Mouse (Mus musculus) hindbrain, postnatal 0 days (tissue): ENCODE measurements around the gene Spg21. TPM values are rescaled to one million over a fixed set of nuclear protein-coding genes. Genes with fewer than 3 reads are reported as not detected.

Experiments
- ATAC-seq: fragments of 200-750 bp; cut with Nextera tagmentation; 2 replicates; pipeline ENCODE4 v1.8.0; 2017; ENCODE audit warnings: mild to moderate bottlenecking, moderate TSS enrichment, moderate library complexity
- DNase-seq: peaks from one replicate; pipeline ENCODE4 v3.0.0-alpha.2; 2015; ENCODE audit warnings: low spot score
- H3K27ac ChIP-seq: fragments of 300-500 bp; sonication (generic); 2 replicates; pipeline ENCODE4 v1.5.1; 2014; ENCODE audit warnings: mild to moderate bottlenecking
- H3K27me3 ChIP-seq: fragments of 300-500 bp; sonication (generic); 2 replicates; pipeline ENCODE4 v1.6.1; 2014; ENCODE audit warnings: low read length, mixed read lengths; ENCODE audit not compliant: insufficient read depth
- H3K36me3 ChIP-seq: fragments of 300-500 bp; sonication (generic); 2 replicates; pipeline ENCODE4 v1.6.1; 2014; ENCODE audit warnings: low read length, mixed read lengths; ENCODE audit not compliant: insufficient read depth
- H3K4me1 ChIP-seq: fragments of 300-500 bp; sonication (generic); 2 replicates; pipeline ENCODE4 v1.6.1; 2014; ENCODE audit warnings: antibody characterized with exemption, low read length, mixed read lengths; ENCODE audit not compliant: insufficient read depth
- H3K4me2 ChIP-seq: fragments of 300-500 bp; sonication (generic); 2 replicates; pipeline ENCODE4 v1.6.1; 2014; ENCODE audit warnings: low read depth, mild to moderate bottlenecking, low read length, moderate library complexity, mixed read lengths
- H3K4me3 ChIP-seq: fragments of 300-500 bp; sonication (generic); 2 replicates; pipeline ENCODE4 v1.5.1; 2014; ENCODE audit warnings: low read length
- H3K9ac ChIP-seq: fragments of 300-500 bp; sonication (generic); replicated peaks from 2 replicates; pipeline ENCODE4 v1.6.1; 2014; ENCODE audit warnings: mild to moderate bottlenecking, low read length, moderate library complexity, mixed read lengths
- H3K9me3 ChIP-seq: fragments of 300-500 bp; sonication (generic); 2 replicates; pipeline ENCODE4 v1.6.1; 2016; ENCODE audit warnings: low read length, mixed read lengths
- CTCF ChIP-seq: IDR thresholded peaks from 2 replicates; pipeline ENCODE4 v1.5.1; 2016; ENCODE audit warnings: antibody characterized with exemption, control low read depth, low read depth
- WGBS: fragments of 180-500 bp; shearing (Covaris S2); extraction: QIAGEN DNeasy Blood & Tissue Kit; methylation state at CpG from one replicate; pipeline ENCODE4 v1.1.7; 2014; 5-methylcytosine and 5-hydroxymethylcytosine counted together
- polyA plus RNA-seq: library from polyadenylated mRNA; unstranded; fragments of >200 nt; fragmentation: Nextera tagmentation; extraction: Ambion mirVana; gene quantifications from 2 replicates; pipeline ENCODE4 v1.2.1, GENCODE M21; 2015
- total RNA-seq: library from RNA; depleted of rRNA; stranded (reverse); fragments of >200 nt; gene quantifications from 2 replicates; pipeline ENCODE4 v1.2.3, GENCODE M21; 2014

Spg21 gene
- total and polyA plus RNA-seq, 2 experiments from 2014 or later: 71.6 to 99.3 TPM

- H3K4me3 ChIP-seq: no peak overlapping the region
- WGBS: 92% methylated on average over 4 of the region's 4 CpGs
- no peak overlapping the region for H3K4me2 ChIP-seq
- no peak overlapping the region for H3K27ac ChIP-seq
- no peaks in the 10 kb centered on the region for H3K4me1 ChIP-seq
- H3K9ac ChIP-seq: no peak overlapping the region
- no peaks in the 10 kb centered on the region for H3K9me3 ChIP-seq
- TF ChIP-seq CTCF: no peak
- ATAC-seq (no peak), DNase-seq (no peak)
- H3K36me3 ChIP-seq: no peaks in the 10 kb centered on the region; the same call in 1 of the 2 replicates
- H3K27me3 ChIP-seq: no peaks in the 10 kb centered on the region
Measured at GRCm38 (mm10) chr9:65492851-65493250, 32.1 kb downstream of the Spg21 start.

DNA sequence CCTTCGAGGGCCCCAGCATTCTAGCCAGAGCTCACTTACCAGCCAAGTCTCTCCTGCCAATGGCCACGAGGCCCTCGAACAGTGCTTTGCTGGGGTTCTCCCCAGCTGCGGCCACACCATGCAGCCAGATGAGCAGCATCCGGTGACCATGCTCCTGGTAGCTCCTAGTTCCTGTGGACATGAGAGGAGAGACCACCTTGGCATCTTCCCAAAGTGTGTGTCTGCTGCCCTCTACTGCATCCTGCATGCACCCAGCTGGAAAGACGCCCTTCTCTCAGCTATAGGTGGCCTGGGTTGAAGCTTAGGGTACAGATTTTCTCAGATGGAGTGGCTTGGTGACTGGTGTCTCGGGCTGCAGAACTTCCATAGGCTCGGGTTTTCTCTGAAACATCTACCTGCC, 41.4 kb downstream of the Spg21 start:
- H3K4me3 ChIP-seq: no peak overlapping the region
- no peak overlapping the region for H3K27ac ChIP-seq
- DNase-seq: peak; percentile 78
- no peaks in the 10 kb centered on the region for H3K4me1 ChIP-seq
- H3K27me3 ChIP-seq: no peaks in the 10 kb centered on the region
- 50% methylated on average over 8 of the region's 8 CpGs for WGBS
- H3K9me3 ChIP-seq: no peaks in the 10 kb centered on the region
- TF ChIP-seq CTCF: peak; percentile 75
- H3K36me3 ChIP-seq: no peaks in the 10 kb centered on the region
- peak; percentile 59; the same call in 1 of the 2 replicates for ATAC-seq
- H3K4me2 ChIP-seq: no peak overlapping the region
- no peak overlapping the region for H3K9ac ChIP-seq

GRCm38 (mm10) chr9:65502721-65503505, 42.2 kb downstream of the Spg21 start:
- DNase-seq: no peak
- 81% methylated on average over 21 of the region's 21 CpGs for WGBS
- H3K27me3 ChIP-seq: no peaks in the 10 kb centered on the region

GRCm38 (mm10) chr9:65508449-65508848, 47.7 kb downstream of the Spg21 start:
- DNase-seq: no peak
- H3K36me3 ChIP-seq: no peaks in the 10 kb centered on the region
- no peak overlapping the region for H3K9ac ChIP-seq
- 51% methylated on average over 7 of the region's 7 CpGs for WGBS
- ATAC-seq: no peak
- TF ChIP-seq CTCF: no peak
- no peak overlapping the region for H3K4me3 ChIP-seq
- no peaks in the 10 kb centered on the region for H3K4me1 ChIP-seq
- H3K9me3 ChIP-seq: no peaks in the 10 kb centered on the region
- no peaks in the 10 kb centered on the region for H3K27me3 ChIP-seq
- no peak overlapping the region for H3K27ac ChIP-seq
- H3K4me2 ChIP-seq: no peak overlapping the region

More at GRCm38 (mm10) chr9:65502721-65503505, 42.2 kb downstream of the Spg21 start:
- no peaks in the 10 kb centered on the region for H3K9me3 ChIP-seq
- no peak overlapping the region for H3K9ac ChIP-seq
- H3K36me3 ChIP-seq: no peaks in the 10 kb centered on the region
- no peak overlapping the region for H3K4me3 ChIP-seq
- TF ChIP-seq CTCF: no peak
- H3K4me2 ChIP-seq: no peak overlapping the region
- H3K4me1 ChIP-seq: no peaks in the 10 kb centered on the region
- ATAC-seq: no peak
- no peak overlapping the region for H3K27ac ChIP-seq

- Histone ChIP-seq H3K27me3 (no peaks in the 10 kb centered on the region), H3K4me1 (no peaks in the 10 kb centered on the region), H3K36me3 (no peaks in the 10 kb centered on the region), H3K4me2 (no peak overlapping the region), H3K4me3 (no peak overlapping the region), H3K9ac (no peak overlapping the region), H3K9me3 (no peaks in the 10 kb centered on the region), H3K27ac (no peak overlapping the region)
- 88% methylated on average over 3 of the region's 3 CpGs for WGBS
- TF ChIP-seq CTCF: no peak
- ATAC-seq (no peak), DNase-seq (no peak)
Measured at GRCm38 (mm10) chr9:65512520-65512919, 51.8 kb downstream of the Spg21 start.

- WGBS: 47% methylated on average over 8 of the region's 8 CpGs
- H3K4me3 ChIP-seq: no peak overlapping the region
- H3K9me3 ChIP-seq: no peaks in the 10 kb centered on the region
- H3K4me1 ChIP-seq: no peaks in the 10 kb centered on the region
- H3K9ac ChIP-seq: no peak overlapping the region
- DNase-seq: no peak
- no peak overlapping the region for H3K4me2 ChIP-seq
- no peaks in the 10 kb centered on the region for H3K27me3 ChIP-seq
- H3K36me3 ChIP-seq: no peaks in the 10 kb centered on the region
- ATAC-seq: peak; percentile 78
- TF ChIP-seq CTCF: no peak
- H3K27ac ChIP-seq: peak overlapping the region; percentile 34
Measured at GRCm38 (mm10) chr9:65514431-65514830, 53.7 kb downstream of the Spg21 start.

- peak overlapping the region; percentile 34 for H3K27ac ChIP-seq
- 35% methylated on average over 3 of the region's 3 CpGs for WGBS
- H3K9ac ChIP-seq: no peak overlapping the region
- H3K4me3 ChIP-seq: no peak overlapping the region
- peak; percentile 82 for ATAC-seq
- no peak overlapping the region for H3K4me2 ChIP-seq
- no peaks in the 10 kb centered on the region for H3K36me3 ChIP-seq
- H3K9me3 ChIP-seq: no peaks in the 10 kb centered on the region
- no peaks in the 10 kb centered on the region for H3K27me3 ChIP-seq
- no peaks in the 10 kb centered on the region for H3K4me1 ChIP-seq
- TF ChIP-seq CTCF: no peak
- DNase-seq: peak; percentile 73
Measured at GRCm38 (mm10) chr9:65514851-65515261, 54.1 kb downstream of the Spg21 start.
